Mouse (Mus musculus) forelimb bud, embryonic 11.5 days (tissue): Measurements from ENCODE around the gene Flt3.

Experiments
- DNase-seq: peaks from one replicate; pipeline ENCODE4 v3.0.0-alpha.2; 2012; ENCODE audit warnings: low read depth, low spot score

The Flt3 gene

DNA sequence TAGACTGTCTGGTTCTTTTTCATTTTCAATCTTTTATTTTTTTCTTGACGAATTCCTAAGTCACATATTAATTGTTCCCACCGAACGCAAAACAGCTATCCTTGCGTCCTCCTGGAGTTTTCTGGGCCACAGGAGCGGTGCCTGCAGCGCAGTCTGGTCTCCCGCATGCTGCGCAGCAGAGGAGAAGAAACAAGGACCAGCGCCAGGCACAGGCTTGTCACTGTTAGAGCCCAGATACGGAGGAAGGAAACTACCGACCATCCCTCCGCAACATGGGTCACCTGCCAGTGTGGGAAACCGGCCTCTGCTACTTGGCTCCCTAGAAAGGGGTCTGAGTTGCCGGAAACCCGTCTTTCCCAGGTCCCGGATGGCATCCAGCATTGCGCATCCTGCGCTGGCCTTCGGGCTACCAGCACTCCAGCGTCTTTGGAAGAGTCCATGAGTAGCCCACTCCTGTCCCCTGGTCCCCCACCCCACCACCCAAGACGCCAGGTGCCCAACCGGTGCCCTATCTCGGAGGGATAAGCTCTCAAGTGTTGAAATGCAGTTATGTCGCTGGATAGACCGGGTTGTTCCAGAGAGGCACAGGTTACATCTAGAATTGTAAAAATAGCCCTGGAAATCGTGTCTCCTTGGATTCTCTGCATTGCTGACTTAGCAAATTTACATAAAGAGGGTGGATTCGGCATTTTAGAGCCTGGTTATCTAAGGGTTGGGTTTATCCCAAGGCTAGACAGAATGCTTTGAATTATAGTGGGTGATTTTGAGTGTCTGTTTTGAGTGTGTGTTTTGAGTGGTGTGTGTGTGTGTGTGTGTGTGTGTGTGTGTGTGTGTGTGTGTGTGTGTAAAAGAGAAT is 87.2 kb downstream of the Flt3 start:
- no peak for DNase-seq

DNA sequence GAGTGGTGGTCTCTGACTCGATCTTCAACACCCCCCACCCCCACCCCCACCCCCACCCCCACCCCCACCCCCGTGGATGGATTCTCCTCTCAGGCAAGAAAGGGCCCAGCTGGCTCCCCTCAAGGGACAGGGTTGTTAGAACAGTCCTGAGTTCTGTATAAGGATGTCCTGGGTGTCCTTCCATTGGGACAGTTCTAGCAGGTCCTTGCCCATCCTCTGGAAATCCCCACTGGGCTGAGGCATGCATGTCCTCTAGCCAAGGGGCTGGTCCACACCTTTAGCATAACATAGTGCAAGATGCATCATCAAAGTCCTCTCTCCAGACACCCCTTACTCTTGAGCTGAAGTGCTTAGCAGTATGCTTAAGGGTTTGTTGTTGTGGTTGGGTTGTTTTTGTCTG is 90.5 kb downstream of the Flt3 start:
- DNase-seq: no peak

DNA sequence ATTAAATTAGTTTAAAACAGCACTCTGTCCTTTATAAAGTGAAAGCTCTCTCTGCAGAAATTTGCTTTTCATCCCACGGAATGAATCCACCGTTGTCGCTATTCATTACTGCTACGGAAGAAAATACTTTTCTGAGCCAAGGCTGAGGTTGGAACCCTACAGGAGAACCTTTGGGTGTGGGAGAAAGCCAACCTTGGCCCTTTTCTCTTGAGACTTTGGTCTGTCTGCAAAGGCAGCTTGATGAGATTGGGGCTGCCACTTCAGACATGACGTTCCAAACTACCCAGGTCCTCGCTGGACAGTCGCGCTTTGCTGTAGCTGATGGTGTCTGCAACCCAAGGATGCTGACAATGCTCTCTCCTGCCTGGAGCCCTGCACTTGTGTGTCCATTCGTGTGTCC is 91.8 kb downstream of the Flt3 start:
- no peak for DNase-seq

DNA sequence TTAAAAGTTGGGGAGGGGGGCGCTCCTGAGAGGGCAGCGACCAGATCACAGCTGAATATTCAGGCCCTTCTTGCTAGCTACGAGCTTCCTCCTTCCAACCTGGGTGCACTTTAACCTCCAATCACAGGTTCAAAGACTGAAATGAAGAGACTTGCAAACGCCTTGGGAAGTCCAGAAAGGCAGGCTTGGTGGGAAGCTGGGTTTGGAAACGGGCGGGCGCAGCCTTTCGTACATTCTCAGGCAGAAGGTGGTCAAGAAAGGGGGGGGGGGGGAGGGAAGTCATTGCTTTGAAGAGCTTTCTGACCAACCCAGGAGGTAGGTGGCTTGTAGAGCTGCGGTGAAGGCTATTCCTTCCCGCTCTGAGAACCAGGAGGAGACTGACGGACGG is 92.9 kb downstream of the Flt3 start:
- DNase-seq: no peak

DNA sequence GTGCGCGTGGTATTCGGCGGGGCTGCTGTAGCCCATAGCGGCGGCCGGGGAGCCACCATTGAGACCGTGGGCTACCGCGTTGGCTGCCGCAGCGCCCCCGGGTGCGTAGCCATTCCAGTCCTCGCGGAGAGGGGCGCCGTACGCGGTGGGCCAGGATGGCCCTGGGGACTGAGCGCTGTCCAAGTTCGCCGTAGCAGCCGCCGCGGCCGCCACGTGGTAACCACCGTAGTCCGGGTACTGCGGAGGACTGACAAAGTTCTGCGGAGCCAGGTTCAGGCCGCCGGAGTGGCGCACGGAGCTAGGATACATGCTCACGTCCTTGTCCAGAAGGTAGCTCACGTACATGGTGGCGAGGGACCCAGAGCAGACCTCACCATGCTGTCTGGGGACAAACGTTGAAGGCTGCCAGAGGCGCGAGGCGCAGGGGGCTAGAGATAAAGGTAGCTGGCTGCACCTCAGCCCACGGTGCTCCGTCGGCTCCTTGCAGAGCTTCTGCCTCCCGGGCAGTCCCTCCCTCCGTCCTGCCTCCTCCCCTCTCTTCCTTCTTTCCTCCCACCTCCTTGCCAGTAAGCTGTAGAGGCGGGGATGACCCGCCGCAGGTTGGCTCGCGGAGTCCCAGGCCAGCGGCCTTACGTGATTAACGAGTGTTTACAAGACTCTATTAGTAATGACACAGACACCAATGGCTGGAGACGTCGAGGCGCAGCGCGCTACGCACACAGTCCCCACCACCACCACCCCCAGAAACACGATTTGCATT is 93.5 kb downstream of the Flt3 start, which contains the start of gene Cdx2:
TSS of gene Cdx2 (minus strand) at position 633 of the 760 bp plus-strand sequence.
- no peak for DNase-seq

DNA sequence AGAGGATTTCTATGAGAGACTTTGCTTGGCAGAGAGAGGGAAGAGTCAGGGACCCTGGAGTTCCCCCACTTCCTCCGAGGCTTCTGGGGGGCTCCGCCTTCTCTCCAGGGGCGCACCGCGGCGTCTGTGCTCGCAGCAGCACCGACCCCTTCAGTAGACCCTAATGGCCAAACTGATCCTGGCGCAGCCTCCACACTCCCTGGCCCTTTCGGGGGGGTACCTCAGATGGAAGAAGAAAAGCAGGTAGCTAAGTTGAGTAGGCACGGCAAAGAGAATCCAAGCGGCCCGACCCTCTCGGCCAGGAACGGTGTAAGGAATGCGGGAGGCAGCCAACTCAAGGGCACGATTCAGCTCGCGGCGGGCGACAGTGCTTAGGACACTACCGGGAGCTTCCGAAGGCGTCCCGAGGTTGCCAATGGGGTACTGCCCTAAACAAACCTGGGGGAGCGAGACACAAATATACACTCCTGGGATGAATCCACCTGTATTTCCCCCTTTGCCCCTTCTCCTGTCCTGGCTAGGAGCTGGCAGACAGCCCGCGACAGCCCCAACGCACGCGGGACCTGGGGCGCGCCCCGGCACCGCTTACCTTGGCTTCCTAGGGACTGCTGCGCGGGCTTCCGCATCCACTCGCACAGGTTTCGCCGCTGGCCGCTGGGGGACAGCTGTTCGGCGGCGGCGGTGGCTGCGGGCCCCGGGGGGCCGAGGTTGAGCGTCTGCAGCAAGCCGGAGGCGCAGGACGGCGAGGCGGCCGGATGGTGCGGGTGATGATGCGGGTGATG is 94.2 kb downstream of the Flt3 start:
- DNase-seq: no peak

DNA sequence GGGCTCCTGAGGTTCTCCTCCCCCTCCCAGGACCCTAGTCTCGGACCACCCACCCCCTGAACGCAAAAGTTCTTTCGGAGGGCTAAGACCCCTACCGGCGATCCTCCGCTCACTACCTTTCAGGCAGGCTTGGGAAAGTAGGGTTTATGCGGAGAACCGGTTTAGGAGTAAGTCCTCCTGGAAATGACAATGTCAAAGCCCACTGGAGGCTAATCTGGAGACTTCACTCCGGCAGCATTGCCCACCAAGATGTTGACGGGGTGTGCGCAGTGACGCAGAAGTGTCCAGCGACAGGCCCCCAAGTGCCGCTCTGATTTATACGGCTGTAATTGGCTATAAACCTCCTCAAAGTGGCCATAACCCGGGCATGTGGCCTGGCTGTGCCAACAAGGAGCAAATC is 95.1 kb downstream of the Flt3 start:
- DNase-seq: no peak

DNA sequence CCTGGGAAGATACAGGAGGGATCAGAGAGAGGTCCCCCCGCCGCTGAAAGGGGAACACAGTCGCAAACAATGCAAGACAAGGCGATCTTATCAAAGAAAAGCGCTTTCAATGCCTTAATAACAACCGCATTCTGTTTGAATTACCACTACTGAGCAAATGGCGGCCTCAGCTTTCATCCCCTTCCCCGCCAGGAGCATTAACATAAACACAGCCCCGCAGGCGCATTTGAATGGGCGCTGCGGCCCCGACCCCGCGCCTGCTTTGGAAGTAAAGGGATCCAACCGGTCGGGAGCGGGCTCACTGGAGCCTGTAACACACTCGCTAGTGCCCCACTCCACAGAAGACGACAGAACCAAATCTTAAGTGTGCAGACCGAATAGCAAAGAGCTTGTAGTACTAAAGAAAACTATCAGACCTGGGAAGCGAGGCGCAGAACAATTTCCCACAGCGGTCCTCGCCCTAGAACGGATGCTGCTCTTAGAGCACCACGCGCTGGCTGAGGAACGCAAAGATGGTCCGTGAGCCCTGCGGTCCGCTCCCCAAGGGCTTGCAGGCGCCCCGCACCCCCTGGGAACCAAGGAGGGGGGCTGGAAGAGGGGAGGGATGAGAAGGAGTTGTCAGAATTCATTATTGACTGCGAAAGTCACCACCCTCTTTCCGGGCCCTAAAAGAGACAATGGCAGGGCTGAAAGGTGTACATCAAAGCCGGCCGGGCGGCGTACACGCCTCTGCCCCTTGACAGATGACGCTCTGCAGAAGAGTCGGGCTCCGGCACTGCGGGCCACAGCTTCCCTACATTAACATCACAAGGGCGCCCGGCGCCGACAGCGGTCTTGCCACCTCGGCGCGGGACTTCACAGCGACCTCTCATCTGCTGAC is 95.8 kb downstream of the Flt3 start:
- DNase-seq: no peak

DNA sequence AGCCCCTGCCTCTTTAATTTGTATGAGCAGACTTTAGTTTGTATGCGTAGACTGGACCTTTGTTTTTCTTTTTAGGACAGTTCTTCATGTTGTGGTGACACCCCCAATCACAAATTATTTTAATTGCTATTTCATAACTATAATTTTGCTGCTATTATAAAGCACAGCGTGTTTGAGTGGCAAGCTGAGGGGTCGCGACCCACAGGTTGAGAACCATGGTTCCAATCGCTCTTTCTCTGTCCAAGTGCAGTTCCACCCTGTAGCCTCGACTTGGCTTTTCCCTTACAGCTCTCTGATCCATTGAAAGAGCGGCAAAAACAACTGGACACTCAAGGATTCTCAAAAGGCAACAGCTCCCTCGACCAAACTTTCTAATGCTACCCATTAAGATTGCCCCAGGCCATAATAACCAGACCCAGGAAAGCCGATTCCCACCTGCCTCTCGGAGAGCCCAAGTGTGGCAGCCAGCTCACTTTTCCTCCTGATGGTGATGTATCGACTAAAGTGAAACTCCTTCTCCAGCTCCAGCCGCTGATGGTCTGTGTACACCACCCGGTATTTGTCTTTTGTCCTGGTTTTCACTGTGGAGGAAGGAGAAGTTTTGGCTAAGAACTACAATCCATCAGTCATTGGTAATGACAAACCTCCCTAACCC is 97.4 kb downstream of the Flt3 start:
- DNase-seq: no peak

DNA sequence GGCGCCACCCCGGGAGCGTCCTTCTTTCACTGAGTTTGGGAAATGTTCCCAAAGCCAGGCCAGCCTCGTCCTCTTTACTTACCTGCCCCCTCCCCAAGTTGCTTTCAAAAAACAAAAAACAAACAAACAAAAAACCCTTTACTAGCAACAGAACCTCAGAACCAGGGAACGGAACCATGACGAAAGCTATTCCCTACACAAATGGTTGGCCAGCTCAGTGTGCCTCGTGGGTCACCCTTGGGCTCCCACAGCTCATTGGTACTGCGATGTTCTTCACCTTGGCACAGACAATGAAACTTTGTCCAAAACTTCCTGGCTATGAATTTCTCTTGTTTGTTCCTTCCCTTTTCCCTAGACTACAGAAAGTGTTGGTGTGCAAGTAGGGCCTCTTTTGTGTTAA is 98.1 kb downstream of the Flt3 start:
- DNase-seq: no peak

DNA sequence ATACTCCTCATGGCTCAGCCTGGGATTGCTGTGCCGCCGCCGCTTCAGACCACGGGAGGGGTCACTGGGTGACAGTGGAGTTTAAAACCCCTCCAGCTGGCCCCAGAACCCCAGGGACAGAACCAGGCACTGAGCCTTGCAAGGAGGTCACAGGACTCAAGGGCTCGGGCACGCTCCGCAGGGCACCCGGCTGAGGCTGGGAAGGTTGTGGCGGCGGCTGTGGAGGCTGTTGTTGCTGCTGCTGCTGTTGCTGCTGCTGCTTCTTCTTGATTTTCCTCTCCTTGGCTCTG is 98.6 kb downstream of the Flt3 start:
- no peak for DNase-seq

DNA sequence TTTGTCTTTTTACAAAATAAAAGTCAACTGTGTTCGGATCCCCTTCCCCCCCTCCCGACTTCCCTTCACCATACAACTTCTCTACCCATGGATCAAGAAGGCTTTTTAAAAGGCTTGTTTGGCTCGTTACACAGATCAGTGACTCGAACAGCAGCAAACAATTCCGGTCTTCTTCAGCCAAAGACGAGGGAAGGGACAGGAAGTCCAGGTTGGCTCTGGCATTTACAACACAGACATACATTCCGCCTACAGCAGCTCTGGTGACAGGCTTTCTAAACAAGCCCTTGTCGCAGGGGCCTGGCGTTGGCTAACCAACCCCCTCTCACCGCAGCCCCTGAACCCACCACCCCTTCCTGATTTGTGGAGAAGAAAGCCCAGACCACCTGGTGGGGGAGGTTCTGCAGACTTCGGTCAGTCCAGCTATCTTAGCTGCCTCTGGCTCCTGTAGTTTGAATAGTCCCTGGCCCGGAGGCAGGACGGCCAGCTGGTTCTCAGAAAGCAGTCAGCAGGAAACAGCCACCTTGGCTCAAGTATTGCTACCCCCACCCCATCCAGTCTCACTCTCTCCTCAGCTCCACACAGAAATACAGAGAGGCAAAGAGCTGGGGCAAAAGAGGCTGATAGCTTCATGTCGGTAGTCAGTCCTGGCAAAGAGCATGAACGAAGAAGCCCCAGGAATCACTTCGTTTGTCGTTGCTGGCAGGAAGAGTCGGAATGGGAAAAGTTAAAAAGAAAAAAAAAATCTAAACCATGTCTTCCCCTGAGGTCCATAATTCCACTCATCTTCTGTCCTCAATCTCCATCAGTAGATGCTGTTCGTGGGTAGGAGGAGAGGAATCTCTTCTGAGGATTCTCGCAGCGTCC is 99.1 kb downstream of the Flt3 start:
- no peak for DNase-seq

DNA sequence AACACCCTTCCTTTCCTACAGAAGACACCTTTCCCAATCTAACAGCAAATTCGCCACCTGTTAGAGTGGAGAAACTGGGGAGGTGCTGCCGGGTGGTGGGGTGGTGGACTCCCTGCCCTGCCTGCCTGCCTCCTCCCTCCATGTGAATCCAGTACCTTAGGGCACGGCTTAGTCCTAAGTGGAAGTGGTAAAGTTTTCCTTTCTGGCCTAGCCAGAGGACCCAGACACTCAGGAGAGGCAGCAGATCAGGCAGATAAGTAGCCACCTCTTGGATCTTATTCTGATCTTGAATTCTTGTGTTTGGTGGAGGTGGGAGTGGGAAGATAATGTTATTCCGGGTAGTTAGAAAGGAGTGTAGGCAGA is 100.3 kb downstream of the Flt3 start:
- no peak for DNase-seq

DNA sequence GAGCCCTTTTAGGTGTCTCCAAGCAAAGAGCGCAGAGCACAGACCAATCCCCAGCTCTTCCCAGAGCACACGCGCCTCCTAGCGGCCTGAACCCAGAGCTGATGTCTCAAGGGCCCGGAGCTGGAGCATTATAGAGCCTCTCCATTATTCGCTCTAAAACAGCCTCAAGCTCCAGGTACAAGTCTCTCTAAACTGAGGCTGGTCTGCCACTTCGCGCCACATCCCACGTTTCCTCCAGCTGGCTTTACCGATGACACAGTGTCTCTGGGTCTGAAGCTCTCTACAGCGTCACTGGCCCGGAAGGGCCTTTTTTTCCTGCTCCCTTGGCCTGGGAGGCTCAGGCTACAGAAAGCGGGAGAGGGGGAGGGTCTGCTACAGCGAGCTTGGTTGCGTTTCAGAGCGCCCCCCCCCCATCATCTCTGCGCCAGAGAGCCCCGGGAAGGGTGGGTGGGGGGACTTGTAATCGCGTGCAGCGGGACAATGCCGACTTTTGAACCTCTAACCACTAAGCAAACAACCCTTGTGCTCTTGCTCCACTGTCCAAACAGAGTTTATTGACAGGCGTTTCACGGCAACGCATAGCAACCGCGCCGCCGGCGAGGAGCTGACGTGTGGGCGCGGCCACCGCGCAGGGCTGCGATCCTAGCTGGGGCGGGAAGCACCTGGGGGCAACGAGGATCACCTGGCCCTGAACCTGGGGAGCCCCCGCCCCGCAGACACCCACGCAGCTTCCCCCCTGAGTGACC is 100.9 kb downstream of the Flt3 start:
- no peak for DNase-seq

DNA sequence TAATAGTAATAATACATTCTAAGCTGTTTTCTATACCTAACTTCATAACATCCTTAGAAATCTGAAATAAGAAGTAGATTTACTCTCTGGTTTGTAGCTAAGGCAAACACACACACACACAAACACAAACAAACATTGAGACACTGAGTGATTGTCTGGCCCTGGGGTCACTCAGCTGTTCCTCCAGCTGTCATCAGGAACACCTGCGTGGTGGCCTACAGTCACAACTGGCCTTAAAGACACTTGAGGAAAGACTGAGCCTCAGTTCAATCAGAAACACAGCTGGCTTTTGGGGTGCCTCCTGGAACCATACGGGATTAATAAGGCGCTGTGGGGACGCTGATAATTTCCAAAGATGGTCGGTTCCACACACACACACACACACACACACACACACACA is 103.0 kb downstream of the Flt3 start:
- no peak for DNase-seq

DNA sequence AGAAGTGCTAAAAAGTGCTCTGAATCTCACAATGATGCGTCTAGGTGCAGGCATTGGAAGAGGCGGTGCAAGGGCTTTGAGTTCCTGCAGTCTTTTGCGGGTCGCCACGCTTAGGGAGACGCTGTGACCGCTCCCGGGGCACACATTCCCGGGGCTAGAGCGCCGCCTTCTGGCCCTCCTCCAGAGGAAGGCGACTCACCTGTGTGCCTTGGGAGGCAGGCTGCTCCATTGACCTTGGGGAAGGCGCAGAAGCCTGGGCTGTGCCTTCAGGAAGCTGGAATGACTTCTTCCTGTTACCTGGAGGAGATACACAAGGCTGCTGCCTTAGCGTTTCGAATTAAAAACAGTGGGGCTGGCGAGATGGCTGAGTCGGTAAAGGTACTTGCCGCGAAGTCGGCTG is 106.2 kb downstream of the Flt3 start:
- DNase-seq: no peak

DNA sequence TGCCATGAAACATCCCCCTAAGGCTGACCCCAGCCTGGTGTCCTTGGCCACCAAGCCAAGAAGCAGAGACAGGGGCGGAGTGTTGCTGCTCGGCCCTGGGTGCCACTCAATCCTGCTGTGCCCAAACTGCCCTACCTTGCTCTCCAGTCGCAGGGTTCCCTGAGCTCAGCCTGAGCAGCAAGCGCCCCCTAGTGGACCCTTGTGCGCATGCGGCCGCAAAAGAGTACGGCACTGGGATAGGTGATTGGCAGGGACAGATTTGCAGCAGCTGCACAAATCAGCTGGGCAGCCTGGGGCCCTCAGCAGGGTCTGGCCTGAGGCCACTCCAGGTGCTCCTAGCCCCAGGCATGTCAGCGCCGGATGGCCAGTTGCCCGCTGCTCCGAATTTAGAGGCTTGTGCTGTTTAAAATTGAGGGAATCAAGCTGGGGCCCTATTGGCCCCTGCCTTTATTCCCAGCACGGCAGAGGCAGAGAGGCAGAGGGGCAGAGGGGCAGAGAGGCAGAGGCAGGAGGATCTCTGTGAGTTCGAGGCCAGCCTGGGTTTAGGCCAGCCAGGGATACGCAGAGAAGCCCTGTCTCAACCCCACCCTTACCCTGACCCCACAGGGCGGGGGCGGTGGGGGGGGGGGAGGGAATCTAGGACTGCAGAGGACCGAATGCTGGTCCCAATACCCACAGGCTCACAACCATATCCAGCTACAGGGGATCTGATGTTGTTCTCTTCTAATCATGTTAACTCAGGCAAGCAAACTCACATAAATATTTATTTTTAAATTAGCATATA is 107.0 kb downstream of the Flt3 start:
- DNase-seq: peak; percentile 87

DNA sequence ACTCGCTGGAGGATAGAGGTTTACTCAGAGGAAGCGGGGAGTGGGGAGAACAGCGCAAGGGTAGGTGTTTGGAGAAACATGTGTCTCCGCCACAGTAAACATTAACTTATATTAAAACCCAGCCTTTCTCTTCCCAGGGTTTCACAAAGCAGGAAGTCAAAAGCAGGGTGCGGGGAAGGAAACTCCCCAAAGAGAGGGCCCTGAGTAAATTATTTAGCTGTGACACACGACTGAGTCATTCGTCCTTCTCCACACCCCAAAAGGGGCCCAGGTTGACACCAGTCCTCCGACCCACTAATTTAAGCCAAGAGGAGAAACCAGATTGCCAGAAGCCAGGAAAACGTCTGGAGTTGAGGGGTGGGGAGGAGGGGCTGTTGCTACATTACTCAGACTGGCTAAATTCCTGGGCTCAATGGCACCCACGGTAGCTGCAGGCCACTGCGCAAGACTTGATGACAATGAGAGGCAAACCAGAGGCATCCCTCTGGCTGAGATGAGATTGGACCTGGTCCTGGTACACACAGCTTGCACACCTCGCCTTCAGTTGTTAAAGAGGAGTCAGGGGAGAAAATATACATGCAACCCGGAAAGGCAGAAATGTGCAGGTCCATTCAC is 107.7 kb downstream of the Flt3 start:
- no peak for DNase-seq
